Comparison of ENCODE assay signal across 26 mouse cellular contexts in the genomic region with DNA sequence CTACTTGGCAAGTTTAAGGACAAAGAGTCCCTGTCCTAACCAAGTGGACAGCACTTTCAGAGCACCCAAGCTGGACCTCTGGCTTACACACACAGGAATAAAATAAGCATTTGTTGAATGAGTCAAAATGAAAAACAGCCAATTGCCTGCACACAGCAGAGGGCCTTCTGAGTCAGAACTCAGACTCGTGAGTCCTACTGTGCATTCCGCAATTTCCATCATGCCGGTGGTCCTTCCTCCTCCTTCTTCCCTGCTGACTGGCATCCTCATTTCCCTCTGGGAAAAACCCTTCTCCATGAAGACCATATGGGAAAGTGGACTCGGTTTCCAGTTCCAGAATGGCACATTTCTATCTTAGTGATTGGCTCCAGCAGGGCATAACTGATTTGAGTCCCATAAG.
A peak's percentile ranks its signal among the peaks of the same experiment; 100 is the strongest.
DNase-seq lines count a peak whose midpoint lies in the region; ATAC-seq lines count a peak whose summit lies in the region.
"Had no signal": no experiment of that assay in that cellular context is flagged by ENCODE, and none has a peak within 500 bp of the region (broad histone marks: within the 10 kb centered on the region; RNA-seq: fewer than 3 reads in every experiment).

No protein-coding gene starts in this region.

- no peak overlapping the region for H3K27ac ChIP-seq in midbrain, embryonic 11.5 days (ENCODE audit: low read depth, low read length)
- no peak overlapping the region for H3K27ac ChIP-seq in midbrain, embryonic 16.5 days (ENCODE audit: low read length)
- H3K27ac ChIP-seq: embryonic facial prominence, embryonic 10.5 days; embryonic facial prominence, embryonic 12.5 days; forebrain, embryonic 10.5 days; forebrain, embryonic 12.5 days had no signal

- H3K27me3 ChIP-seq in midbrain, embryonic 11.5 days (ENCODE audit: control insufficient read depth, insufficient read depth, low read length), result no peaks in the 10 kb centered on the region
- H3K27me3 ChIP-seq in midbrain, embryonic 16.5 days (ENCODE audit: control insufficient read depth, insufficient read depth, low read depth, low read length), result no peaks in the 10 kb centered on the region
- H3K27me3 ChIP-seq: CH12.LX; embryonic facial prominence, embryonic 12.5 days; forebrain, embryonic 12.5 days had no signal

- WGBS in midbrain, embryonic 11.5 days, result 80% methylated on average over 4 of the region's 4 CpGs
- WGBS in midbrain, embryonic 16.5 days, result 82% methylated on average over 4 of the region's 4 CpGs

- H3K4me3 ChIP-seq in midbrain, embryonic 11.5 days (ENCODE audit: low read depth, low read length), result no peak overlapping the region
- H3K4me3 ChIP-seq in midbrain, embryonic 16.5 days (ENCODE audit: low read depth, low read length), result no peak overlapping the region
- H3K4me3 ChIP-seq: embryonic facial prominence, embryonic 10.5 days; embryonic facial prominence, embryonic 12.5 days; forebrain, embryonic 10.5 days; forebrain, embryonic 12.5 days had no signal

- H3K9me3 ChIP-seq in midbrain, embryonic 11.5 days (ENCODE audit: control insufficient read depth, low read length), result no peaks in the 10 kb centered on the region
- H3K9me3 ChIP-seq in midbrain, embryonic 16.5 days (replicated peaks; ENCODE audit: control insufficient read depth, low read length, poor library complexity, severe bottlenecking), result no peaks in the 10 kb centered on the region
- H3K9me3 ChIP-seq: embryonic facial prominence, embryonic 10.5 days; embryonic facial prominence, embryonic 12.5 days; forebrain, embryonic 10.5 days; forebrain, embryonic 12.5 days; G1E had no signal

- DNase-seq in midbrain, embryonic 11.5 days (ENCODE audit: low spot score, missing footprints), result peak; percentile 57
- DNase-seq in 3T3-L1 (ENCODE audit: low read depth, low spot score) (peak; percentile 74), adipocyte (ENCODE audit: low spot score) (peak; percentile 13), MN1 (ENCODE audit: low spot score) (no peak)
- DNase-seq in Muller cell, postnatal 12 days (ENCODE audit: inconsistent ontology term), result peak; percentile 64
- no peak for DNase-seq in cerebellum, adult 18-20 months
- DNase-seq: adrenal gland, adult 8-10 months; adrenal gland, postnatal 14 days; adrenal gland, postnatal 36 days; B cell, adult 2 months; cerebellum, adult 11-12 months; cerebellum, adult 8-10 months; cerebellum, adult 9-11 months; cerebellum, postnatal 14 days; cerebellum, postnatal 36 days had no signal

- no peaks in the 10 kb centered on the region for H3K36me3 ChIP-seq in midbrain, embryonic 11.5 days (ENCODE audit: control insufficient read depth, insufficient read depth, low read length)
- no peaks in the 10 kb centered on the region for H3K36me3 ChIP-seq in midbrain, embryonic 16.5 days (ENCODE audit: control insufficient read depth, insufficient read depth, low read length)
- H3K36me3 ChIP-seq: embryonic facial prominence, embryonic 10.5 days; embryonic facial prominence, embryonic 12.5 days; forebrain, embryonic 10.5 days; forebrain, embryonic 12.5 days; G1E had no signal

- no peak overlapping the region for H3K4me2 ChIP-seq in midbrain, embryonic 11.5 days
- no peak overlapping the region for H3K4me2 ChIP-seq in midbrain, embryonic 16.5 days (ENCODE audit: low read length)
- H3K4me2 ChIP-seq: embryonic facial prominence, embryonic 12.5 days; forebrain, embryonic 12.5 days had no signal

- ATAC-seq in midbrain, embryonic 11.5 days (ENCODE audit: low FRiP score), result no peak
- ATAC-seq in midbrain, embryonic 16.5 days, result no peak
- no peak for ATAC-seq in frontal cortex, adult (ENCODE audit: low TSS enrichment)
- ATAC-seq: CD4-positive, CD25-positive, alpha-beta regulatory T cell, adult 4 months; forebrain, embryonic 14.5 days; forebrain, embryonic 16.5 days had no signal

- H3K4me1 ChIP-seq in midbrain, embryonic 11.5 days (ENCODE audit: control insufficient read depth, insufficient read depth, low read length), result peaks cover 7% of the 10 kb centered on the region
- H3K4me1 ChIP-seq in midbrain, embryonic 16.5 days (ENCODE audit: control insufficient read depth, insufficient read depth, low read length), result peaks cover 8% of the 10 kb centered on the region
- H3K4me1 ChIP-seq: embryonic facial prominence, embryonic 12.5 days had no signal

- no peak overlapping the region for H3K9ac ChIP-seq in midbrain, embryonic 11.5 days (ENCODE audit: low read length)
- no peak overlapping the region for H3K9ac ChIP-seq in midbrain, embryonic 16.5 days (ENCODE audit: low read depth, low read length)
- H3K9ac ChIP-seq: embryonic facial prominence, embryonic 12.5 days; forebrain, embryonic 12.5 days had no signal

Comparison
In these comparisons a context has a peak if more than half of its experiments do, and no peak if none do; other contexts are left out.
1. DNase-seq: peak in midbrain, embryonic 11.5 days (single experiment), 3T3-L1 (single experiment), Muller cell, postnatal 12 days (single experiment) and adipocyte (single experiment); none in cerebellum, adult 18-20 months (0 of 2) and MN1 (single experiment).